Mouse (Mus musculus) MEL (cell line): ENCODE results near the gene Spsb2. TPM values are rescaled to one million over a fixed set of nuclear protein-coding genes. Genes with fewer than 3 reads are reported as not detected.

Source experiments
- DNase-seq: peaks from one replicate; pipeline ENCODE4 v3.0.0; 2011; ENCODE audit warnings: low read depth, low spot score
- H3K27ac ChIP-seq: 2 replicates; pipeline ENCODE4 v1.5.1; 2012; ENCODE audit warnings: low read depth, mild to moderate bottlenecking, control low read depth, low read length, moderate library complexity; ENCODE audit not compliant: control insufficient read depth
- H3K27me3 ChIP-seq, 2 experiments: fragments of 150-350 bp in 1 of 2; sonication (generic) in 1 of 2; 2 replicates each; pipeline ENCODE4 v1.6.1; 2012; ENCODE audit warnings: low read length in 2 of 2, mild to moderate bottlenecking in 2 of 2, improper control_type of control experiment in 1 of 2, moderate library complexity in 1 of 2; ENCODE audit not compliant: insufficient read depth in 2 of 2, control insufficient read depth in 1 of 2
- H3K36me3 ChIP-seq, 2 experiments: 2 replicates each; pipeline ENCODE4 v1.6.1; 2012 to 2014; ENCODE audit warnings: low read length in 2 of 2, improper control_type of control experiment in 1 of 2, inconsistent platforms in 1 of 2, mild to moderate bottlenecking in 1 of 2; ENCODE audit not compliant: insufficient read depth in 2 of 2, control insufficient read depth in 1 of 2
- H3K4me1 ChIP-seq, 2 experiments: fragments of 150-350 bp in 1 of 2; sonication (generic) in 1 of 2; 2 replicates each; pipeline ENCODE4 v1.6.1; 2012; ENCODE audit warnings: low read length in 2 of 2, improper control_type of control experiment in 1 of 2, mild to moderate bottlenecking in 1 of 2; ENCODE audit not compliant: insufficient read depth in 2 of 2, control insufficient read depth in 1 of 2
- H3K4me3 ChIP-seq, 2 experiments: fragments of 150-350 bp in 1 of 2; sonication (generic) in 1 of 2; 2 replicates each; pipeline ENCODE4 v1.5.1; 2012; ENCODE audit warnings: low read depth in 2 of 2, low read length in 2 of 2, mild to moderate bottlenecking in 2 of 2, moderate library complexity in 2 of 2, control low read depth in 1 of 2, improper control_type of control experiment in 1 of 2; ENCODE audit not compliant: control insufficient read depth in 1 of 2, insufficient read depth in 1 of 2
- H3K79me2 ChIP-seq: 2 replicates; pipeline ENCODE4 v1.6.1; 2012; ENCODE audit warnings: mild to moderate bottlenecking, low read length, moderate library complexity; ENCODE audit not compliant: control insufficient read depth, poor library complexity, insufficient read depth
- H3K9ac ChIP-seq: 2 replicates; pipeline ENCODE4 v1.6.1; 2012; ENCODE audit warnings: low read depth, mild to moderate bottlenecking, control low read depth, low read length, moderate library complexity; ENCODE audit not compliant: control insufficient read depth, poor library complexity, severe bottlenecking
- H3K9me3 ChIP-seq: fragments of 150-350 bp; sonication (generic); replicated peaks from 2 replicates; pipeline ENCODE4 v1.6.1; 2012; ENCODE audit warnings: mild to moderate bottlenecking, low read length, improper control_type of control experiment, moderate library complexity; ENCODE audit not compliant: insufficient read depth
- BHLHE40 ChIP-seq: IDR thresholded peaks from 2 replicates; pipeline ENCODE4 v1.6.1; 2012; ENCODE audit warnings: low read depth, mild to moderate bottlenecking, inconsistent platforms, low read length, improper control_type of control experiment, borderline replicate concordance
- CHD1 ChIP-seq: IDR thresholded peaks from 2 replicates; pipeline ENCODE4 v1.6.1; 2012; ENCODE audit warnings: low read depth, mild to moderate bottlenecking, inconsistent platforms, low read length, improper control_type of control experiment
- CHD2 ChIP-seq: IDR thresholded peaks from 2 replicates; pipeline ENCODE4 v1.6.1; 2011; ENCODE audit warnings: low read length, improper control_type of control experiment
- CTCF ChIP-seq, 3 experiments: IDR thresholded peaks in 2 of 3; conservative IDR thresholded peaks in 1 of 3; 2 replicates each; pipeline ENCODE4 v1.5.1; 2011 to 2012; ENCODE audit warnings: low read length in 3 of 3, low read depth in 2 of 3, mild to moderate bottlenecking in 2 of 3, improper control_type of control experiment in 1 of 3, inconsistent platforms in 1 of 3, mixed read lengths in 1 of 3, moderate library complexity in 1 of 3; ENCODE audit not compliant: control insufficient read depth in 1 of 3, insufficient read depth in 1 of 3, poor library complexity in 1 of 3, severe bottlenecking in 1 of 3
- ELF1 ChIP-seq: IDR thresholded peaks from 2 replicates; pipeline ENCODE4 v1.6.1; 2014; ENCODE audit warnings: low read depth, mild to moderate bottlenecking, inconsistent platforms, low read length, improper control_type of control experiment, moderate library complexity
- EP300 ChIP-seq, 2 experiments: IDR thresholded peaks; 2 replicates each; pipeline ENCODE4 v1.6.1; 2011; ENCODE audit warnings: improper control_type of control experiment in 2 of 2, low read length in 2 of 2, low read depth in 1 of 2, mild to moderate bottlenecking in 1 of 2
- ETS1 ChIP-seq: IDR thresholded peaks from 2 replicates; pipeline ENCODE4 v1.6.1; 2012; ENCODE audit warnings: low read depth, mild to moderate bottlenecking, inconsistent platforms, low read length, improper control_type of control experiment, moderate library complexity
- GABPA ChIP-seq: IDR thresholded peaks from 2 replicates; pipeline ENCODE4 v1.6.1; 2012; ENCODE audit warnings: low read depth, mild to moderate bottlenecking, inconsistent platforms, low read length, improper control_type of control experiment, moderate library complexity
- GATA1 ChIP-seq: IDR thresholded peaks from 2 replicates; pipeline ENCODE4 v1.6.1; 2011; ENCODE audit warnings: low read depth, low read length, improper control_type of control experiment
- JUND ChIP-seq: IDR thresholded peaks from 2 replicates; pipeline ENCODE4 v1.6.1; 2011; ENCODE audit warnings: low read depth, mild to moderate bottlenecking, improper control_type of control experiment, low read length
- KAT2A ChIP-seq: conservative IDR thresholded peaks from 2 replicates; pipeline ENCODE4 v1.6.1; 2012; ENCODE audit warnings: low read depth, low read length, improper control_type of control experiment, inconsistent platforms
- MAZ ChIP-seq: IDR thresholded peaks from 2 replicates; pipeline ENCODE4 v1.6.1; 2012; ENCODE audit warnings: low read depth, mild to moderate bottlenecking, inconsistent platforms, low read length, improper control_type of control experiment
- MEF2A ChIP-seq: IDR thresholded peaks from 2 replicates; pipeline ENCODE4 v1.6.1; 2014; ENCODE audit warnings: low read depth, mild to moderate bottlenecking, inconsistent platforms, low read length, improper control_type of control experiment; ENCODE audit not compliant: poor library complexity, insufficient replicate concordance, severe bottlenecking; ENCODE audit errors: extremely low read depth
- MYB ChIP-seq: IDR thresholded peaks from 2 replicates; pipeline ENCODE4 v1.6.1; 2011; ENCODE audit warnings: mild to moderate bottlenecking, low read depth, low read length, improper control_type of control experiment
- MYC ChIP-seq: IDR thresholded peaks from 2 replicates; pipeline ENCODE4 v1.6.1; 2011; ENCODE audit warnings: low read depth, mild to moderate bottlenecking, low read length, improper control_type of control experiment, moderate library complexity
- NELFE ChIP-seq: IDR thresholded peaks from 2 replicates; pipeline ENCODE4 v1.6.1; 2011; ENCODE audit warnings: low read depth, low read length, improper control_type of control experiment
- NRF1 ChIP-seq: IDR thresholded peaks from 2 replicates; pipeline ENCODE4 v1.6.1; 2014; ENCODE audit warnings: low read depth, mild to moderate bottlenecking, inconsistent platforms, low read length, improper control_type of control experiment, moderate library complexity; ENCODE audit not compliant: poor library complexity, insufficient read depth, severe bottlenecking
- POLR2A ChIP-seq, 2 experiments: IDR thresholded peaks; 2 replicates each; pipeline ENCODE4 v1.6.1; 2011 to 2012; ENCODE audit warnings: low read length in 2 of 2, mild to moderate bottlenecking in 2 of 2, control low read depth in 1 of 2, improper control_type of control experiment in 1 of 2, low read depth in 1 of 2, moderate library complexity in 1 of 2; ENCODE audit not compliant: control insufficient read depth in 1 of 2, insufficient read depth in 1 of 2, poor library complexity in 1 of 2
- POLR2AphosphoS2 ChIP-seq: IDR thresholded peaks from 2 replicates; pipeline ENCODE4 v1.6.1; 2011; ENCODE audit warnings: low read length, improper control_type of control experiment
- RAD21 ChIP-seq: IDR thresholded peaks from 2 replicates; pipeline ENCODE4 v1.6.1; 2011; ENCODE audit warnings: mild to moderate bottlenecking, low read depth, low read length, improper control_type of control experiment
- RCOR1 ChIP-seq: IDR thresholded peaks from 2 replicates; pipeline ENCODE4 v1.6.1; 2012; ENCODE audit warnings: low read depth, mild to moderate bottlenecking, inconsistent platforms, low read length, improper control_type of control experiment
- SIN3A ChIP-seq: IDR thresholded peaks from 2 replicates; pipeline ENCODE4 v1.6.1; 2012; ENCODE audit warnings: low read length, improper control_type of control experiment, inconsistent platforms
- SMC3 ChIP-seq: IDR thresholded peaks from 2 replicates; pipeline ENCODE4 v1.6.1; 2011; ENCODE audit warnings: low read depth, low read length, improper control_type of control experiment
- TAL1 ChIP-seq: IDR thresholded peaks from 2 replicates; pipeline ENCODE4 v1.6.1; 2012; ENCODE audit warnings: mild to moderate bottlenecking, inconsistent platforms, low read length, moderate library complexity, mixed read lengths
- TBP ChIP-seq: IDR thresholded peaks from 2 replicates; pipeline ENCODE4 v1.8.0; 2011; ENCODE audit warnings: low read depth, low read length, improper control_type of control experiment
- TCF12 ChIP-seq: IDR thresholded peaks from 2 replicates; pipeline ENCODE4 v1.6.1; 2014; ENCODE audit warnings: low read depth, mild to moderate bottlenecking, inconsistent platforms, low read length, improper control_type of control experiment, moderate library complexity
- UBTF ChIP-seq: IDR thresholded peaks from 2 replicates; pipeline ENCODE4 v1.6.1; 2012; ENCODE audit warnings: low read depth, mild to moderate bottlenecking, inconsistent platforms, low read length, improper control_type of control experiment, moderate library complexity, borderline replicate concordance; ENCODE audit not compliant: insufficient read depth
- USF2 ChIP-seq, 2 experiments: IDR thresholded peaks; 2 replicates each; pipeline ENCODE4 v1.6.1; 2011 to 2012; ENCODE audit warnings: improper control_type of control experiment in 2 of 2, low read length in 2 of 2, borderline replicate concordance in 1 of 2, inconsistent platforms in 1 of 2, low read depth in 1 of 2, mild to moderate bottlenecking in 1 of 2; ENCODE audit not compliant: insufficient read depth in 1 of 2
- ZC3H11A ChIP-seq: IDR thresholded peaks from 2 replicates; pipeline ENCODE4 v1.6.1; 2012; ENCODE audit warnings: low read depth, mild to moderate bottlenecking, inconsistent platforms, low read length, improper control_type of control experiment
- polyA plus RNA-seq, 2 experiments: library from polyadenylated mRNA; stranded (reverse) in 1 of 2; unstranded in 1 of 2; fragments of >175 nt in 1 of 2; fragments of >200 nt in 1 of 2; gene quantifications; 2 replicates each; pipeline versions ENCODE4 v1.2.1 to v1.2.4; 2012; ENCODE audit warnings: low replicate concordance in 2 of 2, low read depth in 1 of 2; ENCODE audit not compliant: insufficient read length in 2 of 2, insufficient read depth in 1 of 2, missing spikeins in 1 of 2
- total RNA-seq: library from RNA; depleted of rRNA; stranded (reverse); fragments of 300-350 nt; gene quantifications from 2 replicates; pipeline ENCODE4 v1.2.3, GENCODE M21; 2012

Spsb2 gene
- total and polyA plus RNA-seq, 3 experiments = 7.3 to 7.7 TPM; not detected in 1

- H3K4me1 ChIP-seq = no peaks in the 10 kb centered on the region
- H3K36me3 ChIP-seq = no peaks in the 10 kb centered on the region
- H3K79me2 ChIP-seq = no peaks in the 10 kb centered on the region
- peaks cover 8 to 11% of the 10 kb centered on the region in 2 experiments for H3K27me3 ChIP-seq
- no peak overlapping the region for H3K9ac ChIP-seq
- DNase-seq = no peak
- H3K4me3 ChIP-seq = no peak overlapping the region
- H3K9me3 ChIP-seq = no peaks in the 10 kb centered on the region
- TF ChIP-seq TCF12 = no peak
- no peak for TF ChIP-seq CHD2
- TF ChIP-seq RCOR1 = no peak
- TF ChIP-seq ZC3H11A = no peak
- TF ChIP-seq JUND = no peak
- TF ChIP-seq POLR2AphosphoS2 = no peak
- no peak for TF ChIP-seq ETS1
- TF ChIP-seq TAL1 = no peak
- TF ChIP-seq TBP = no peak
- TF ChIP-seq MAZ = no peak
- TF ChIP-seq EP300 (IDR thresholded peaks at IDR 0.05; ENCODE audit: low read depth in 1 of 2, low read length in 2 of 2) = no peak
- no peak for TF ChIP-seq GATA1
- no peak for TF ChIP-seq UBTF
- H3K27ac ChIP-seq = no peak overlapping the region
Observed at GRCm38 (mm10) chr6:124780917-124781316, 27.5 kb upstream of the Spsb2 start.

- no peaks in the 10 kb centered on the region; a peak in 1 of 4 replicates for H3K36me3 ChIP-seq
- TF ChIP-seq KAT2A (no peak), CTCF (IDR thresholded peaks at IDR 0.05 in 2 of 3, conservative IDR thresholded peaks at IDR 0.05 in 1 of 3; ENCODE audit: control insufficient read depth in 1 of 3, insufficient read depth in 1 of 3, low read depth in 2 of 3, low read length in 3 of 3, poor library complexity in 1 of 3, severe bottlenecking in 1 of 3) (no peak), NELFE (no peak), BHLHE40 (no peak), TCF12 (no peak), CHD1 (no peak), ELF1 (no peak), MEF2A (no peak), MYC (no peak), RAD21 (no peak), SMC3 (no peak), POLR2A (IDR thresholded peaks at IDR 0.05; ENCODE audit: control insufficient read depth in 1 of 2, insufficient read depth in 1 of 2, low read depth in 1 of 2, low read length in 2 of 2, poor library complexity in 1 of 2) (no peak), RCOR1 (no peak), SIN3A (no peak), MAZ (no peak), NRF1 (no peak), ZC3H11A (no peak), MYB (no peak), GABPA (no peak), USF2 (IDR thresholded peaks at IDR 0.05; ENCODE audit: borderline replicate concordance in 1 of 2, insufficient read depth in 1 of 2, low read depth in 1 of 2, low read length in 2 of 2) (no peak)
- H3K4me1 ChIP-seq = no peaks in the 10 kb centered on the region; a peak in 1 of 4 replicates
- H3K27ac ChIP-seq = no peak overlapping the region
- no peaks in the 10 kb centered on the region for H3K9me3 ChIP-seq
- peaks cover 3 to 5% of the 10 kb centered on the region in 2 experiments; a peak in 3 of 4 replicates for H3K27me3 ChIP-seq
- H3K79me2 ChIP-seq = no peaks in the 10 kb centered on the region
- peak; percentile 39 for DNase-seq
- H3K4me3 ChIP-seq = peak overlapping the region; percentile 45 to 52
- H3K9ac ChIP-seq = no peak overlapping the region
Observed at GRCm38 (mm10) chr6:124782436-124782835, 26.0 kb upstream of the Spsb2 start.
